Mouse (Mus musculus) stomach, embryonic 16.5 days (tissue): ENCODE results near the gene Ncoa3. TPM values are rescaled to one million over a fixed set of nuclear protein-coding genes. Genes with fewer than 3 reads are reported as not detected.
A peak's percentile ranks its signal among the peaks of the same experiment; 100 is the strongest.

ENCODE experiments used
- ATAC-seq: fragments of 200-750 bp; cut with Nextera tagmentation; 2 replicates; pipeline ENCODE4 v1.8.0; 2017; ENCODE audit warnings: moderate number of reproducible peaks, moderate TSS enrichment; ENCODE audit not compliant: insufficient read depth, low FRiP score
- H3K27ac ChIP-seq: fragments of 300-500 bp; sonication (generic); 2 replicates; pipeline ENCODE4 v1.5.1; 2014; ENCODE audit warnings: low read length
- H3K27me3 ChIP-seq: fragments of 300-500 bp; sonication (generic); 2 replicates; pipeline ENCODE4 v1.6.1; 2014; ENCODE audit warnings: low read length, control low read depth, mixed read lengths; ENCODE audit not compliant: control insufficient read depth, insufficient read depth
- H3K36me3 ChIP-seq: fragments of 300-500 bp; sonication (generic); 2 replicates; pipeline ENCODE4 v1.6.1; 2014; ENCODE audit warnings: low read length; ENCODE audit not compliant: control insufficient read depth, insufficient read depth
- H3K4me1 ChIP-seq: fragments of 300-500 bp; sonication (generic); 2 replicates; pipeline ENCODE4 v1.6.1; 2014; ENCODE audit warnings: low read length, control low read depth, mixed read lengths; ENCODE audit not compliant: control insufficient read depth, insufficient read depth
- H3K4me2 ChIP-seq: fragments of 300-500 bp; sonication (generic); 2 replicates; pipeline ENCODE4 v1.6.1; 2014; ENCODE audit warnings: low read depth, low read length, mixed read lengths
- H3K4me3 ChIP-seq: fragments of 300-500 bp; sonication (generic); replicated peaks from 2 replicates; pipeline ENCODE4 v1.5.1; 2014; ENCODE audit warnings: mild to moderate bottlenecking, low read length
- H3K9ac ChIP-seq: fragments of 300-500 bp; sonication (generic); 2 replicates; pipeline ENCODE4 v1.6.1; 2014; ENCODE audit warnings: low read length
- H3K9me3 ChIP-seq: fragments of 300-500 bp; sonication (generic); replicated peaks from 2 replicates; pipeline ENCODE4 v1.6.1; 2016; ENCODE audit warnings: low read length, control low read depth; ENCODE audit not compliant: control insufficient read depth
- WGBS: fragments of 180-500 bp; shearing (Covaris S2); extraction: QIAGEN DNeasy Blood & Tissue Kit; methylation state at CpG from one replicate; pipeline ENCODE4 v1.1.7; 2014; 5-methylcytosine and 5-hydroxymethylcytosine counted together
- polyA plus RNA-seq: library from polyadenylated mRNA; unstranded; fragments of >200 nt; fragmentation: Nextera tagmentation; extraction: Ambion mirVana; gene quantifications from 2 replicates; pipeline ENCODE4 v1.2.1, GENCODE M21; 2015

Gene Ncoa3
- polyA plus RNA-seq, 1 experiment from 2014 or later: 15.7 TPM

GRCm38 (mm10) chr2:165967823-165968555 is 24.4 kb upstream of the Ncoa3 start:
- Histone ChIP-seq H3K4me2 (no peak overlapping the region), H3K27ac (peak overlapping the region; percentile 57), H3K9ac (no peak overlapping the region), H3K36me3 (no peaks in the 10 kb centered on the region), H3K4me1 (0 out of 2 replicates have a peak, but pooled peaks cover 16% of the 10 kb centered on the region), H3K4me3 (no peak overlapping the region), H3K9me3 (no peaks in the 10 kb centered on the region), H3K27me3 (no peaks in the 10 kb centered on the region)
- WGBS: 53% methylated on average over 6 of the region's 6 CpGs
- ATAC-seq: no peak

GRCm38 (mm10) chr2:165968876-165969275 is 23.6 kb upstream of the Ncoa3 start:
- H3K27ac ChIP-seq: peak overlapping the region; percentile 57
- H3K9me3 ChIP-seq: no peaks in the 10 kb centered on the region
- ATAC-seq: peak; percentile 77; the same call in 1 of the 2 replicates
- 0 out of 2 replicates have a peak, but pooled peaks cover 16% of the 10 kb centered on the region for H3K4me1 ChIP-seq
- no peak overlapping the region for H3K4me3 ChIP-seq
- H3K9ac ChIP-seq: no peak overlapping the region
- no peaks in the 10 kb centered on the region for H3K27me3 ChIP-seq
- WGBS: 35% methylated on average over 3 of the region's 3 CpGs
- no peak overlapping the region for H3K4me2 ChIP-seq
- no peaks in the 10 kb centered on the region for H3K36me3 ChIP-seq

- Histone ChIP-seq H3K27ac (peak overlapping the region; percentile 57), H3K36me3 (no peaks in the 10 kb centered on the region), H3K9ac (no peak overlapping the region), H3K4me3 (no peak overlapping the region), H3K4me2 (no peak overlapping the region), H3K9me3 (no peaks in the 10 kb centered on the region), H3K27me3 (no peaks in the 10 kb centered on the region), H3K4me1 (peaks cover 18% of the 10 kb centered on the region; the same call in 1 of the 2 replicates)
- WGBS: 34% methylated on average over 8 of the region's 8 CpGs
- ATAC-seq: peak; percentile 72; the same call in 1 of the 2 replicates
These were observed 23.0 kb upstream of the Ncoa3 start for GRCm38 (mm10) chr2:165969391-165969790.

GRCm38 (mm10) chr2:165969961-165970360 is 22.5 kb upstream of the Ncoa3 start:
- no peak overlapping the region for H3K4me2 ChIP-seq
- H3K27me3 ChIP-seq: no peaks in the 10 kb centered on the region
- peak overlapping the region; percentile 57; the same call in 1 of the 2 replicates for H3K27ac ChIP-seq
- ATAC-seq: no peak
- no peak overlapping the region for H3K4me3 ChIP-seq
- H3K9ac ChIP-seq: no peak overlapping the region
- no peaks in the 10 kb centered on the region for H3K9me3 ChIP-seq
- peaks cover 18% of the 10 kb centered on the region; the same call in 1 of the 2 replicates for H3K4me1 ChIP-seq
- 77% methylated on average over 13 of the region's 13 CpGs for WGBS
- H3K36me3 ChIP-seq: no peaks in the 10 kb centered on the region

GRCm38 (mm10) chr2:165970767-165971166 is 21.7 kb upstream of the Ncoa3 start:
- H3K27me3 ChIP-seq: no peaks in the 10 kb centered on the region
- 85% methylated on average over 7 of the region's 7 CpGs for WGBS
- no peak overlapping the region for H3K27ac ChIP-seq
- H3K9ac ChIP-seq: no peak overlapping the region
- ATAC-seq: no peak
- H3K4me2 ChIP-seq: no peak overlapping the region
- H3K4me1 ChIP-seq: peaks cover 18% of the 10 kb centered on the region; the same call in 1 of the 2 replicates
- H3K9me3 ChIP-seq: no peaks in the 10 kb centered on the region
- H3K4me3 ChIP-seq: no peak overlapping the region
- no peaks in the 10 kb centered on the region for H3K36me3 ChIP-seq

- peak; percentile 57; the same call in 1 of the 2 replicates for ATAC-seq
- no peak overlapping the region for H3K4me3 ChIP-seq
- WGBS: 54% methylated on average over 1 of the region's 1 CpGs
These were observed 18.1 kb upstream of the Ncoa3 start for GRCm38 (mm10) chr2:165974383-165974782.

GRCm38 (mm10) chr2:165976186-165976585 is 16.2 kb upstream of the Ncoa3 start:
- ATAC-seq: no peak
- Histone ChIP-seq H3K4me3 (no peak overlapping the region), H3K4me1 (peaks cover 2% of the 10 kb centered on the region; the same call in 1 of the 2 replicates), H3K9me3 (no peaks in the 10 kb centered on the region), H3K36me3 (no peaks in the 10 kb centered on the region), H3K27ac (peak overlapping the region; percentile 3; the same call in 1 of the 2 replicates), H3K9ac (no peak overlapping the region), H3K4me2 (no peak overlapping the region), H3K27me3 (no peaks in the 10 kb centered on the region)
- WGBS: 56% methylated on average over 3 of the region's 3 CpGs

More at GRCm38 (mm10) chr2:165974383-165974782, 18.1 kb upstream of the Ncoa3 start:
- H3K9me3 ChIP-seq: no peaks in the 10 kb centered on the region
- no peak overlapping the region for H3K4me2 ChIP-seq
- no peak overlapping the region; the same call in 1 of the 2 replicates for H3K27ac ChIP-seq
- H3K36me3 ChIP-seq: no peaks in the 10 kb centered on the region
- H3K9ac ChIP-seq: no peak overlapping the region
- no peaks in the 10 kb centered on the region for H3K27me3 ChIP-seq
- peaks cover 6% of the 10 kb centered on the region; the same call in 1 of the 2 replicates for H3K4me1 ChIP-seq

GRCm38 (mm10) chr2:165976874-165977273 is 15.6 kb upstream of the Ncoa3 start:
- Histone ChIP-seq H3K9ac (no peak overlapping the region), H3K9me3 (no peaks in the 10 kb centered on the region), H3K27ac (peak overlapping the region; percentile 56; the same call in 1 of the 2 replicates), H3K27me3 (no peaks in the 10 kb centered on the region), H3K36me3 (no peaks in the 10 kb centered on the region), H3K4me3 (no peak overlapping the region), H3K4me2 (no peak overlapping the region), H3K4me1 (peaks cover 2% of the 10 kb centered on the region; the same call in 1 of the 2 replicates)
- no peak for ATAC-seq
- 56% methylated on average over 5 of the region's 5 CpGs for WGBS

GRCm38 (mm10) chr2:165978119-165978518 is 14.3 kb upstream of the Ncoa3 start:
- no peak for ATAC-seq
- Histone ChIP-seq H3K36me3 (no peaks in the 10 kb centered on the region), H3K9ac (no peak overlapping the region), H3K4me1 (peaks cover 9% of the 10 kb centered on the region; the same call in 1 of the 2 replicates), H3K27me3 (no peaks in the 10 kb centered on the region), H3K27ac (no peak overlapping the region), H3K4me2 (no peak overlapping the region), H3K9me3 (no peaks in the 10 kb centered on the region), H3K4me3 (no peak overlapping the region)
- 97% methylated on average over 1 of the region's 1 CpGs for WGBS
